23 mouse cellular contexts compared by ENCODE assay signal in the genomic region with DNA sequence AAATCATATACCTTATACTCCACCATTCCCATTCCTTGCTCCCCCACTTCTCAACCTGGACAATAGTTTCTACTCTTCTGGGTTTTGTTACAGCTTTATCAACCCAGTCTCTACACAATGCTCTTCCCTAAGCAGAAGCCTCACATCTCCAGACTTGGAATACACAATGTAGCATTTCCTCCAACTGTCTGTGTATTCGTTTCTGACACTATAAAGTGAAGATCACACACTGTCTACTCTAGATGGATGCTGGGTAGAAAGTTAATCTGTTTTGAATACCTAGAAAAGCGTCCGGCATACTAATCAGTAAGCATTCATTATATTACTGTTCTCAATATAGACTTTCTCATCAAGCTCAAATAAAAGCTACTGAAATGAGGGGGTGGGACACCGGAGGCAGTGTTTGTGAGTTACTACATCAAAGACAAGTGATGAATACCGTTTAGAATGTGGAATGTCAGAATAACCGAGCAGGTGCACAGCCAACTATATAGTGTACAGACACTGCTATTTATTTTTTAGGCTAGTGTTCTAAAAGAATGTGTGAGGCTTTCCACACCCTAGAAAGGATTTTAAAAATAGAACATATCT.
DNase-seq lines count a peak whose midpoint lies in the region; ATAC-seq lines count a peak whose summit lies in the region.
"Had no signal": no experiment of that assay in that cellular context is flagged by ENCODE, and none has a peak within 500 bp of the region (broad histone marks: within the 10 kb centered on the region; RNA-seq: fewer than 3 reads in every experiment).

No protein-coding gene starts in this region.

- ATAC-seq in embryonic facial prominence, embryonic 12.5 days (ENCODE audit: insufficient number of reproducible peaks, insufficient read depth, low FRiP score, low TSS enrichment), result 0 out of 2 replicates have a peak, but pooled peaks have one; percentile 35
- 0 out of 2 replicates have a peak, but pooled peaks have one; percentile 43 for ATAC-seq in hindbrain, embryonic 14.5 days (ENCODE audit: low FRiP score)
- ATAC-seq in hindbrain, embryonic 11.5 days (ENCODE audit: low FRiP score), result no peak
- peak; percentile 47; the same call in 1 of the 2 replicates for ATAC-seq in forebrain, embryonic 16.5 days
- ATAC-seq: hindbrain, embryonic 16.5 days; intestine, postnatal 0 days had no signal

- DNase-seq in embryonic facial prominence, embryonic 10.5 days (ENCODE audit: low spot score), result no peak
- no peak for DNase-seq in hindbrain, embryonic 14.5 days (ENCODE audit: low spot score)
- DNase-seq in hindbrain, embryonic 11.5 days (ENCODE audit: low spot score), result no peak
- DNase-seq in brain, adult 2 months (ENCODE audit: low read depth, low spot score), result peak; percentile 36
- no peak for DNase-seq in neural tube, embryonic 10.5 days (ENCODE audit: extremely low spot score, low spot score)
- DNase-seq in ovary, postnatal 36 days (ENCODE audit: low spot score), result no peak
- DNase-seq: adrenal gland, postnatal 10 days; cerebellum, adult 18-20 months; cerebellum, postnatal 25 days; embryo, embryonic 11 days; gastrocnemius, postnatal 10 days; heart, postnatal 14 days; thymus, adult 18-20 months; thymus, postnatal 4 days had no signal

- H3K27ac ChIP-seq in embryonic facial prominence, embryonic 12.5 days, result no peak overlapping the region
- H3K27ac ChIP-seq in embryonic facial prominence, embryonic 10.5 days (replicated peaks), result no peak overlapping the region
- no peak overlapping the region for H3K27ac ChIP-seq in hindbrain, embryonic 14.5 days
- H3K27ac ChIP-seq in hindbrain, embryonic 11.5 days (ENCODE audit: low read depth, low read length), result no peak overlapping the region
- H3K27ac ChIP-seq in forebrain, embryonic 16.5 days (ENCODE audit: low read length), result no peak overlapping the region
- H3K27ac ChIP-seq: kidney, postnatal 0 days; limb, embryonic 15.5 days; liver, embryonic 15.5 days; macrophage; stomach, embryonic 15.5 days had no signal

- H3K4me3 ChIP-seq in embryonic facial prominence, embryonic 12.5 days, result no peak overlapping the region
- no peak overlapping the region for H3K4me3 ChIP-seq in embryonic facial prominence, embryonic 10.5 days
- H3K4me3 ChIP-seq in hindbrain, embryonic 14.5 days (replicated peaks; ENCODE audit: low read length), result no peak overlapping the region
- H3K4me3 ChIP-seq in hindbrain, embryonic 11.5 days (ENCODE audit: low read depth, low read length), result no peak overlapping the region
- no peak overlapping the region for H3K4me3 ChIP-seq in forebrain, embryonic 16.5 days (replicated peaks; ENCODE audit: low read length)
- H3K4me3 ChIP-seq: limb, embryonic 15.5 days; liver, embryonic 15.5 days; stomach, embryonic 15.5 days had no signal

- no peaks in the 10 kb centered on the region for H3K9me3 ChIP-seq in embryonic facial prominence, embryonic 12.5 days
- H3K9me3 ChIP-seq in embryonic facial prominence, embryonic 10.5 days, result no peaks in the 10 kb centered on the region
- no peaks in the 10 kb centered on the region for H3K9me3 ChIP-seq in hindbrain, embryonic 14.5 days (ENCODE audit: control insufficient read depth, low read length)
- no peaks in the 10 kb centered on the region for H3K9me3 ChIP-seq in hindbrain, embryonic 11.5 days (ENCODE audit: control insufficient read depth, low read length)
- no peaks in the 10 kb centered on the region for H3K9me3 ChIP-seq in forebrain, embryonic 16.5 days (ENCODE audit: control insufficient read depth, low read length)
- H3K9me3 ChIP-seq: limb, embryonic 15.5 days; liver, embryonic 15.5 days; stomach, embryonic 15.5 days had no signal

- H3K4me2 ChIP-seq in embryonic facial prominence, embryonic 12.5 days (replicated peaks), result no peak overlapping the region
- no peak overlapping the region for H3K4me2 ChIP-seq in hindbrain, embryonic 14.5 days (replicated peaks)
- H3K4me2 ChIP-seq in hindbrain, embryonic 11.5 days (replicated peaks; ENCODE audit: low read depth, low read length), result no peak overlapping the region
- H3K4me2 ChIP-seq in forebrain, embryonic 16.5 days (ENCODE audit: low read length), result no peak overlapping the region
- H3K4me2 ChIP-seq: limb, embryonic 15.5 days; liver, embryonic 15.5 days; stomach, embryonic 15.5 days had no signal

- no peaks in the 10 kb centered on the region for H3K36me3 ChIP-seq in embryonic facial prominence, embryonic 12.5 days
- no peaks in the 10 kb centered on the region for H3K36me3 ChIP-seq in embryonic facial prominence, embryonic 10.5 days (replicated peaks)
- H3K36me3 ChIP-seq in hindbrain, embryonic 14.5 days (replicated peaks; ENCODE audit: control insufficient read depth, insufficient read depth), result no peaks in the 10 kb centered on the region
- H3K36me3 ChIP-seq in hindbrain, embryonic 11.5 days (ENCODE audit: control insufficient read depth, insufficient read depth, low read length), result no peaks in the 10 kb centered on the region
- H3K36me3 ChIP-seq in forebrain, embryonic 16.5 days (ENCODE audit: control insufficient read depth, insufficient read depth), result no peaks in the 10 kb centered on the region
- H3K36me3 ChIP-seq: limb, embryonic 15.5 days; liver, embryonic 15.5 days; stomach, embryonic 15.5 days had no signal

- H3K27me3 ChIP-seq in embryonic facial prominence, embryonic 12.5 days, result no peaks in the 10 kb centered on the region
- no peaks in the 10 kb centered on the region for H3K27me3 ChIP-seq in embryonic facial prominence, embryonic 10.5 days (replicated peaks; ENCODE audit: low read depth, poor library complexity, severe bottlenecking)
- H3K27me3 ChIP-seq in hindbrain, embryonic 14.5 days (ENCODE audit: control insufficient read depth, insufficient read depth, low read length), result no peaks in the 10 kb centered on the region
- H3K27me3 ChIP-seq in hindbrain, embryonic 11.5 days (ENCODE audit: control insufficient read depth, insufficient read depth, low read length), result no peaks in the 10 kb centered on the region
- H3K27me3 ChIP-seq in forebrain, embryonic 16.5 days (replicated peaks; ENCODE audit: control insufficient read depth, insufficient read depth, low read length), result no peaks in the 10 kb centered on the region
- H3K27me3 ChIP-seq: limb, embryonic 15.5 days; liver, embryonic 15.5 days; stomach, embryonic 15.5 days had no signal

- 76% methylated on average over 6 of the region's 6 CpGs for WGBS in embryonic facial prominence, embryonic 12.5 days
- WGBS in embryonic facial prominence, embryonic 10.5 days, result 86% methylated on average over 6 of the region's 6 CpGs
- WGBS in hindbrain, embryonic 14.5 days, result 55% methylated on average over 6 of the region's 6 CpGs
- WGBS in hindbrain, embryonic 11.5 days, result 74% methylated on average over 6 of the region's 6 CpGs
- WGBS in forebrain, embryonic 16.5 days, result 9% methylated on average over 6 of the region's 6 CpGs

- H3K4me1 ChIP-seq in embryonic facial prominence, embryonic 12.5 days, result no peaks in the 10 kb centered on the region
- H3K4me1 ChIP-seq in embryonic facial prominence, embryonic 10.5 days, result no peaks in the 10 kb centered on the region
- H3K4me1 ChIP-seq in hindbrain, embryonic 14.5 days (replicated peaks; ENCODE audit: control insufficient read depth, insufficient read depth, low read length), result no peaks in the 10 kb centered on the region
- no peaks in the 10 kb centered on the region for H3K4me1 ChIP-seq in hindbrain, embryonic 11.5 days (replicated peaks; ENCODE audit: control insufficient read depth, insufficient read depth, low read length)
- H3K4me1 ChIP-seq in forebrain, embryonic 16.5 days (replicated peaks; ENCODE audit: control insufficient read depth, insufficient read depth, low read length), result 0 out of 2 replicates have a peak, but pooled peaks cover 5% of the 10 kb centered on the region
- H3K4me1 ChIP-seq: limb, embryonic 15.5 days; liver, embryonic 15.5 days; stomach, embryonic 15.5 days had no signal

- H3K9ac ChIP-seq in embryonic facial prominence, embryonic 12.5 days, result no peak overlapping the region
- H3K9ac ChIP-seq in hindbrain, embryonic 14.5 days, result no peak overlapping the region
- H3K9ac ChIP-seq in hindbrain, embryonic 11.5 days (ENCODE audit: low read depth, low read length), result no peak overlapping the region
- H3K9ac ChIP-seq in forebrain, embryonic 16.5 days (replicated peaks; ENCODE audit: low read depth, low read length), result no peak overlapping the region
- H3K9ac ChIP-seq: limb, embryonic 15.5 days; liver, embryonic 15.5 days; stomach, embryonic 15.5 days had no signal
